Mouse (Mus musculus) kidney, postnatal 14 days (tissue): ENCODE results near the gene Psmb8.

Experiments used
- DNase-seq: peaks from one replicate; pipeline ENCODE4 v3.0.0; 2022; ENCODE audit warnings: mixed read lengths

Gene Psmb8

GRCm38 (mm10) chr17:34194723-34195122 lies 2.8 kb upstream of the Psmb8 start:
- no peak for DNase-seq

DNA sequence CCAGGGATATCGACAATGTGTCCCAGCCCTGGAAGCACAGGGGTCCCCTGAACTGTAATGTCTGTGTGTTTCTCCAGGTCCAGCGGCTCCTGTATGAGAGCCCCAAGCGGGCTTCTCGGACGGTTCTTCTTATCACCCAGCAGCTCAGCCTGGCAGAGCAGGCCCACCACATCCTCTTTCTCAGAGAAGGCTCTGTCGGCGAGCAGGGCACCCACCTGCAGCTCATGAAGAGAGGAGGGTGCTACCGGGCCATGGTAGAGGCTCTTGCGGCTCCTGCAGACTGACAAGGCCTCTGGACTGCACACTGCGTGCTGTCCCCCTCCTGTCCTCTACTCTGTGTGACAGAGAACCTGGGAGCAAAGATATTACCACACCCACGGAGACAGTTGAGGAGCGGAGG lies 1.0 kb upstream of the Psmb8 start:
- no peak for DNase-seq

- peak; percentile 64 for DNase-seq
Measured at GRCm38 (mm10) chr17:34197904-34198520, 491 bp downstream of the Psmb8 start.

GRCm38 (mm10) chr17:34198521-34198912 lies 996 bp downstream of the Psmb8 start:
- DNase-seq = no peak

- no peak for DNase-seq
Measured at GRCm38 (mm10) chr17:34199050-34199619, 1.6 kb downstream of the Psmb8 start.

DNA sequence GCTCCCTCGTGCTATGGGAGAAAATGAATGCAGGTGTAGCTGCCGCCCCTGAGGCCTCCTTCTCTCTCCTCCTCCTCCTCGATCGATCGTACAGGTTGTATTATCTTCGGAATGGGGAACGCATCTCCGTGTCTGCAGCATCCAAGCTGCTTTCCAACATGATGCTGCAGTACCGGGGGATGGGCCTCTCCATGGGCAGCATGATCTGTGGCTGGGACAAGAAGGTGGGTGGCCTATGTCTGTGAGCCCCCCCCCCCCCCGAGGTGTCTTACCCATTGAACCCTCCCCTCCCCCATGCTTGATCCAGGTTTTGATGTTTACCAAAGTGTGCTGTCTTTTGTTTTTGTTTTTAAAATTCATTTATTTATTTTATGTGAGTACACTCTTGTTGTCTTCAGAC lies 2.5 kb downstream of the Psmb8 start:
- no peak for DNase-seq

DNA sequence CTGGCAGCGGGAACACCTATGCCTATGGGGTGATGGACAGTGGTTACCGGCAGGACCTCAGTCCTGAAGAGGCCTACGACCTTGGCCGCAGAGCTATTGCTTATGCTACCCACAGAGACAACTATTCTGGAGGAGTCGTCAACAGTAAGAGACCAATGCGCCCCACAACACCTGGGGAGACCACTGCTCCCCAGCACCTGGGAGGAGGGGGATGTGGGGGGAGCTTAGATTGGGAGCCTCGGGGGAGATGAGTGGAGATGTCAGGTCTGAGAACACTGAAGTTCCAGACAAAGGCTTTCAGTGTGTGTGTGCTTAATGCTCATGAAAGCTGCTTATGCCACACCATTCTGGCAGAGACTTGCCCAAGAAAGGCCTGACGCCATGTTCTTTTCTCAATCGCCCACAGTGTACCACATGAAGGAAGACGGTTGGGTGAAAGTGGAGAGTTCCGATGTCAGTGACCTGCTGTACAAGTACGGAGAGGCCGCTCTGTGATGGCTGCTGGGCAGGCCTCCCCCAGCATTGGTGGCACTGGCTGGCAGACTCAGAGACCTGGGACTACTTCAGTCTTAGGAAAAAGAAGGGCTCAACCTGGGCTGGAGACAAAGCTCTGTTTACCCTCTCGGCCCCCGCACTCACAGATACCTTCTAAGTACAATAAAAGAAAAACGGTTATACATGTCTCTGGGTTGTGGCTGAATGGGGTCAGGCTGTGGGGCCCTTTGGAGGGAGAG lies 3.4 kb downstream of the Psmb8 start:
- no peak for DNase-seq

DNA sequence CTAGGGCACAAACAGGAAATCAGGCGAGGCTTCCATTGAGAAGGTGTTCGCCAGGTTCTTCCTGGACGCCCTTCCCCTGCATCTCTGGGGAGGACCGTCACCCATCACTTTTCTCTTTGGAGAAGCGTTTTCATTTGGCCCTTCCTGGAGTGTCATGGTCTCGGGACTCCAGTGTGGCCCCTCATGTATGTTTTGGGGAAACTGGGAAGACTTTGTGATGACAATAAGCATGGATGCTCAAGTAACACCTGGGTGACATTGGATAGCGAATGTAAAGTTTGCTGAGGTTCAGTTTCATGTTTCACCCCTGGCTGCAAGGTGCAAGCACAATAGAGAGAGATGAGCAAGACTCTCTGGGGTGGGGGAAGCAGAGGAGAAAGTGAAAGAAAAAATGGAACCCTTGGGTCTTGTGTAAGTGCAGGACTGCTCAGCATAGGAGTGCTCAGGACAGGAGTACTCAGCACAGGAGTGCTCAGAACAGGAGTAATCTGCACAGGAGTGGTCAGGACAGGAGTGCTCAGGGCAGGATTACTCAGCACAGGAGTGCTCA lies 4.1 kb downstream of the Psmb8 start:
- no peak for DNase-seq

- no peak for DNase-seq
Measured at GRCm38 (mm10) chr17:34202760-34203442, 5.4 kb downstream of the Psmb8 start.

- DNase-seq = no peak
Measured at GRCm38 (mm10) chr17:34203444-34203843, 5.9 kb downstream of the Psmb8 start, which contains the start of gene Tap2. Gene Tap2 (plus strand): TSS chr17:34203527.

- DNase-seq = peak; percentile 92
Measured at GRCm38 (mm10) chr17:34204303-34205010, 6.9 kb downstream of the Psmb8 start.

DNA sequence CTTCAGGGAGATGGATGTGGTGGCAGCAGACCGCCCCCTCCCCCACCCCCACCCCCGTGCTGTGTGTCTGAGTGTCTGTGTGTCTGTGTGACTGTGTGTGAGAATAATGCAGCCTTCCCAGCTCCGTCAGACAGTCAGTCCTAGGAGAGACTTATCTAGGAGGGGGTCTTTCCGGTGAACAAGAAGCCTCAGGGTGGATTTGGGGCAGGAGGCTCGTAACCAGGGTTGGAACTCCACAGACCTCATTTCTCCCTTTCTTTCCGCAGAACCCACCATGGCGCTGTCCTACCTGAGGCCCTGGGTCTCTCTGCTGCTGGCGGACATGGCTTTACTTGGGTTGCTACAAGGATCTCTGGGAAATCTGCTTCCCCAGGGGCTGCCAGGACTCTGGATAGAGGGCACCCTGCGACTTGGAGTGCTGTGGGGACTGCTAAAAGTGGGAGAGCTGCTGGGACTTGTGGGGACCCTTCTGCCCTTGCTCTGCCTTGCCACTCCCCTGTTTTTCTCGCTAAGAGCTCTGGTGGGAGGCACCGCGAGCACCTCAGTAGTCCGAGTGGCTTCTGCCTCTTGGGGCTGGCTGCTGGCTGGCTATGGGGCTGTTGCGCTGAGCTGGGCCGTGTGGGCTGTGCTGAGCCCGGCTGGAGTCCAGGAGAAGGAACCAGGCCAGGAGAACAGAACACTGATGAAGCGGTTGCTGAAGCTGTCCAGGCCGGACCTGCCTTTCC lies 7.7 kb downstream of the Psmb8 start:
- no peak for DNase-seq

DNA sequence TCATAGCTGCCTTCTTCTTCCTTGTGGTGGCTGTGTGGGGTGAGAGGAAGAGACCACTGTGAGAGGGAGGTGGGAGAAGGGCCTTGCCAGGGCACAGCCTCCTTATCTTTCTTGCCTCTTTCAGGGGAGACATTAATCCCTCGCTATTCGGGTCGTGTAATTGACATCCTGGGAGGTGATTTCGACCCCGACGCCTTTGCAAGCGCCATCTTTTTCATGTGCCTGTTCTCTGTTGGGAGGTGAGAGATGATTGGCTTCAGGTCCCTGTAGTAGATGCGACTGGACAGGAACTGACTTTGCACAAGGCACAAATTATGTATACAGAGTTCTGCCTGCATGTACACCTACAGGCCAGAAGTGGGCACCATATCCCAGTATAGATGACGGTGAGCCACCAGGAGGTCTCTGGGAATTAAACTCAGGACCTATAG lies 8.2 kb downstream of the Psmb8 start:
- peak; percentile 46 for DNase-seq

DNA sequence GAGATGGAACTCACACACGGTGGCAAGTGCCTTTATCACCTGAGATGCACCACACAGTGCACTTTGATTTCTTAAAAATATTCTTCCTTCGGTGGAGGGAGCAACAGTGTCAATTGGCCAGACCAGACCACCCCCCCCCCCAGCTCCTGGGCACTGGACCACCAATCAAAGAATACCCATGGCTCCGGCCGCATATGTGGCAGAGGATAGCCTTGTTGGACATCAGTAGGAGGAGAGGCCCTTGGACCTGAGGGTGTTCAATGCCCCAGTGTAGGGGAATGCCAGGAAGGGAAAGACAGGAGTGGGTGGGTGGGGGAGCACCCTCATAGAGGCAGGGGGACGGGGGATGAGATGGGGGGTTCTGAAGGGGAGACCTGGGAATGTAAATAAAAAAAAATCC lies 9.2 kb downstream of the Psmb8 start:
- DNase-seq = no peak

GRCm38 (mm10) chr17:34207456-34207855 lies 9.9 kb downstream of the Psmb8 start:
- no peak for DNase-seq

DNA sequence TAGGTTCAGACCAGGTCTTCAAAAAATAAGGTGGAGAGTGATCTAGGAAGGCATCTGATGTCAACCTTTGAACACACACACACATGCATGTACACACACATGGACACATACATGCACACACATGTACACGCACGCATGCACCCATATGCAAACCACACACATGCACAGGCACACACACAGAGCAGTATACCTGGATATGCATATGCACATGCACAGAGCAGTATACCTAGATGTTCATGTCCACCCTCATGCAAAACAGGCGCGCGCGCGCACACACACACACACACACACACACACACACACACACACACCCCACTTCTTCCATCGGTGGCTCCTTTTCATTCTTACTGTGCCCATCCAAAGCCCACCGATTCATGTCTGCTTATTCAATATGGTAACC lies 10.3 kb downstream of the Psmb8 start:
- no peak for DNase-seq

DNA sequence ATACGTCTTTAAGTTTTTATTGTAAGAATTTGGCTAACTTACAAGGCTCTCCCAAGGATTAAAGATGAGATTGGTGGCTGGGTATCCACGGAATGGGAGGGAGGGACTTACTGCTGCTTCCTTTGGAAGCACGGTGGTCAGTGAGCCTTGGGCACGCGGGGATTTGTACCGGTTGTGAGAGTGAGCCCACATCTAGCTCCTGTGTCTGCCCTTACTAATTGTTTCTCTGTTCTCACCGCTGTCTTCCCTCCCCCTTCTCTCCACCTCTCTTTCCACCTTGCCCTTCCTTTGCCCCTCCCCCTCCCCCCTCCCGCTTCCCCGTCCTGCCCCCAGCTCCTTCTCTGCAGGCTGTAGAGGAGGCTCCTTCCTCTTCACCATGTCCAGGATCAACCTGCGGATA lies 10.9 kb downstream of the Psmb8 start:
- no peak for DNase-seq

DNA sequence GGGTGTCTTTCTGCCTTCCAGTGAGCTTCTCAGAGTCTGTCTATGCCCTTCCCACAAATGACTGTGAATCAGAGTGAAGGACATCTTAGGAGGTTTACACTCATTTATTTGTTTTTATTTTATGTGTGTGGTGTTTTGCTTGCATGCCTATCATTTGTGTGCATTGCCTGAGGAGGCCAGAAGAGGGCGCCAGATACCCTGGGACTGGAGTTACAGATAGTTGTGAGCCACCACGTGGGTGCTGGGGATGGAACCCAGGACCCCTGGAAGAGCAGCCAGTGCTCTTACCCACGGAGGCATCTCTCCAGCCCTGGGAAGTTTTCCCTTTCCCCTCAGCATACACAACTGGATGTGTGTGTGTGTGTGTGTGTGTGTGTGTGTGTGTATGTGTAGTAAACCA lies 12.2 kb downstream of the Psmb8 start:
- no peak for DNase-seq

DNA sequence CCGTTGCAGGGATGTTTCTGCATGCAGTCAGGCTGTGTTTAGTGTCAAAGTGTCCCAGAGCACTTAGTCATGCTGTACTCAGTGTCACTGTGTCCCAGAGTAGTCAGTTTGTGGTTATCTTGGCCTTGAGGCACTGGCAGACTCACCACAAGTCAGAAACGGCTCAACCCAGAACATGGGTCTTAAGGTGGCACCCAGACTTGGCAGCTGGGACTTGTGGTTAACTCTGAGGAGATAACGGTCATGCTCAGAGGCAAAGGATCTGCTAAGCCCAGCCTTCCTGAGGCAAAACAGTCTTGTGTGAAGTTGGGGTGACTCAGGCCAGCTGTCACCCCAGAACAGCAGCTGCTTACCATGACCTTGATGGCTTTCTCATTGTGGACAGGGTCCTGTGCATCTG lies 13.1 kb downstream of the Psmb8 start:
- no peak for DNase-seq

DNA sequence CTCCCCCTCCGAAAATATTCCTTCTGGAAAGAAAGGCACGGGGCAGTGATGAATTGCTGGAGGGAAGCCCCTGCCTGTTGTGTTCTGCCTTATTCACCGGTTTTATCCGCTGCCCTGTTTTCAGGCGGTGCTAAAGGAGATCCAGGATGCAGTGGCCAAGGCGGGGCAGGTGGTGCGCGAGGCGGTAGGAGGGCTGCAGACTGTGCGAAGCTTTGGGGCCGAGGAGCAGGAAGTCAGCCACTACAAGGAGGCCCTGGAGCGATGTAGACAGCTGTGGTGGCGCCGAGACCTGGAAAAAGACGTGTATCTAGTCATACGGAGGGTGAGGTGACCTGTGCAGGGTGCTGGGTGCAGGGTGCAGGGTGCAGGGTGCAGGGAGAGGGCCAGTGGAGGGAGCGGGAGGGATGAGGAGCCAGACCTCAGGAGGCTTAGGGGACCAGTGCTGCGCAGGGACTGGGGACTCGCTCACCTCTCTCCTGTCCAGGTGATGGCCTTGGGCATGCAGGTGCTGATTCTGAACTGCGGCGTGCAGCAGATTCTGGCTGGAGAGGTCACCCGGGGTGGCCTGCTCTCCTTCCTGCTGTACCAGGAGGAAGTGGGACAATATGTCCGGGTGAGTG lies 14.3 kb downstream of the Psmb8 start:
- no peak for DNase-seq

- DNase-seq = no peak
Measured at GRCm38 (mm10) chr17:34213936-34214335, 16.4 kb downstream of the Psmb8 start.

GRCm38 (mm10) chr17:34215176-34215575 lies 17.7 kb downstream of the Psmb8 start:
- no peak for DNase-seq
